Comparison of ENCODE assay signal across 35 mouse cellular contexts in genomic region chr3:66695125-66695524, GRCm38 (mm10).
"Had no signal": no experiment of that assay in that cellular context is flagged by ENCODE, and none has a peak within 500 bp of the region (broad histone marks: within the 10 kb centered on the region; RNA-seq: fewer than 3 reads in every experiment).

No protein-coding gene starts in this region.

- H3K27me3 ChIP-seq: heart, embryonic 12.5 days; heart, embryonic 13.5 days; heart, embryonic 15.5 days; hindbrain, embryonic 12.5 days; hindbrain, embryonic 13.5 days; hindbrain, embryonic 15.5 days; intestine, embryonic 15.5 days; kidney, embryonic 15.5 days had no signal

- ATAC-seq: hindbrain, embryonic 16.5 days; hindbrain, postnatal 0 days; inflammation-experienced regulatory T-cells, adult 6 months; intestine, embryonic 15.5 days; intestine, embryonic 16.5 days; intestine, postnatal 0 days had no signal

- H3K4me1 ChIP-seq: heart, embryonic 10.5 days; heart, embryonic 12.5 days; hindbrain, embryonic 10.5 days; hindbrain, embryonic 12.5 days; hindbrain, embryonic 13.5 days; hindbrain, embryonic 15.5 days; intestine, embryonic 15.5 days; kidney, embryonic 15.5 days had no signal

- H3K9ac ChIP-seq: heart, embryonic 12.5 days; heart, embryonic 13.5 days; heart, embryonic 15.5 days; hindbrain, embryonic 12.5 days; hindbrain, embryonic 13.5 days; hindbrain, embryonic 14.5 days; hindbrain, embryonic 15.5 days; intestine, embryonic 15.5 days; kidney, embryonic 15.5 days had no signal

- H3K4me2 ChIP-seq: heart, embryonic 11.5 days; heart, embryonic 12.5 days; heart, embryonic 13.5 days; heart, embryonic 15.5 days; hindbrain, embryonic 12.5 days; hindbrain, embryonic 13.5 days; hindbrain, embryonic 14.5 days; hindbrain, embryonic 15.5 days; intestine, embryonic 15.5 days; kidney, embryonic 15.5 days had no signal

- H3K36me3 ChIP-seq: heart, embryonic 10.5 days; heart, embryonic 12.5 days; heart, embryonic 13.5 days; heart, embryonic 15.5 days; hindbrain, embryonic 10.5 days; hindbrain, embryonic 12.5 days; hindbrain, embryonic 13.5 days; hindbrain, embryonic 15.5 days; intestine, embryonic 15.5 days; kidney, embryonic 15.5 days had no signal

- DNase-seq: heart, postnatal 10 days; heart, postnatal 14 days; heart, postnatal 36 days; heart, postnatal 4 days; kidney, adult 11 months; kidney, adult 18-20 months; kidney, adult 2 months; kidney, adult 8-10 months; kidney, adult 9 months; kidney, postnatal 10 days; kidney, postnatal 14 days; kidney, postnatal 25 days; kidney, postnatal 36 days; kidney, postnatal 4 days; layer of hippocampus, adult 9-11 months; layer of hippocampus, postnatal 36 days had no signal

- H3K4me3 ChIP-seq: heart, embryonic 10.5 days; heart, embryonic 12.5 days; heart, embryonic 13.5 days; heart, embryonic 15.5 days; hindbrain, embryonic 10.5 days; hindbrain, embryonic 12.5 days; hindbrain, embryonic 13.5 days; hindbrain, embryonic 15.5 days; intestine, embryonic 15.5 days; kidney, embryonic 15.5 days; layer of hippocampus, adult 2 months had no signal

- H3K27ac ChIP-seq: heart, embryonic 10.5 days; heart, embryonic 13.5 days; heart, embryonic 15.5 days; hindbrain, embryonic 10.5 days; hindbrain, embryonic 12.5 days; hindbrain, embryonic 13.5 days; hindbrain, embryonic 14.5 days; hindbrain, embryonic 15.5 days; hindbrain, postnatal 0 days; intestine, embryonic 15.5 days; kidney, embryonic 15.5 days; kidney, postnatal 0 days; layer of hippocampus, adult 2 months had no signal

- H3K9me3 ChIP-seq: heart, embryonic 10.5 days; heart, embryonic 13.5 days; heart, embryonic 15.5 days; hindbrain, embryonic 10.5 days; hindbrain, embryonic 12.5 days; hindbrain, embryonic 13.5 days; hindbrain, embryonic 15.5 days; intestine, embryonic 15.5 days; kidney, embryonic 15.5 days had no signal
